Mouse (Mus musculus) left cerebral cortex, postnatal 36 days (tissue): ENCODE data around the gene Olfr780. TPM values are rescaled to one million over a fixed set of nuclear protein-coding genes. Genes with fewer than 3 reads are reported as not detected.
"Not testable (repeated sequence)": the region's sequence is repeated elsewhere in the genome, so short reads cannot be mapped to it uniquely, and the experiment has no call there.

Source experiments
- DNase-seq, 2 experiments: peaks; one replicate each; pipeline ENCODE4 v3.0.0; 2021 to 2022; ENCODE audit warnings: low spot score in 2 of 2, mixed read lengths in 1 of 2
- intact Hi-C: fragments of 180-260 bp; cut with DNase I; formaldehyde crosslinking; loops from one replicate; pipeline ENCODE4 v1.15.1; 2025
- total RNA-seq, 2 experiments: library from RNA; stranded (reverse); gene quantifications; 2 replicates each; pipeline ENCODE4 v1.2.3; 2021

The Olfr780 gene
- not detected for total RNA-seq

GRCm38 (mm10) chr10:129317817-129318216, at the start of gene Olfr780:
Olfr780 (plus strand) TSS chr10:129318117.
- no peak for DNase-seq

GRCm38 (mm10) chr10:129271081-129271535, 46.8 kb upstream of the Olfr780 start, which contains the start of gene Olfr777:
Olfr777 (minus strand) TSS chr10:129271485.
- DNase-seq: no peak
- intact Hi-C loops: no loop called here

More at GRCm38 (mm10) chr10:129317817-129318216, at the start of gene Olfr780:
- intact Hi-C loops: no loop called here

DNA sequence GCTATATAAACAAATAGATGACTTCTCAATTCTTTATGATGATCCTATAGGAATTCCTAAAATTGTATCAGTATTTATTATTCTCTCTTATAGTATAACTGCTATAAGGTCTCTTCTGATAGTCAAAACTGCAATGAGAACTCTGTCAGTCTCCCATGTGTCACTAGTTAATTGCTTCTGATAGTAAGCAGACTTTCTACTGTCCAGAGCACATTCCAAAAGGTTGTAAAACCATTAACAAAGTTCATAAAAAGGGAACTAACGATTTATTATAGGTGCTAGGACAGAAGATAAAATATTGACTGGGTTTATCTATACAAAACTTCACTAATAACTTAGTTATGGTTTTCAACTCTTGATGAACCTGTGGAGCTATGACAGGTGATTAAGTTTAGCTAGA, 4.9 kb upstream of the Olfr780 start:
- DNase-seq, intact Hi-C loops: not testable (repeated sequence)

DNA sequence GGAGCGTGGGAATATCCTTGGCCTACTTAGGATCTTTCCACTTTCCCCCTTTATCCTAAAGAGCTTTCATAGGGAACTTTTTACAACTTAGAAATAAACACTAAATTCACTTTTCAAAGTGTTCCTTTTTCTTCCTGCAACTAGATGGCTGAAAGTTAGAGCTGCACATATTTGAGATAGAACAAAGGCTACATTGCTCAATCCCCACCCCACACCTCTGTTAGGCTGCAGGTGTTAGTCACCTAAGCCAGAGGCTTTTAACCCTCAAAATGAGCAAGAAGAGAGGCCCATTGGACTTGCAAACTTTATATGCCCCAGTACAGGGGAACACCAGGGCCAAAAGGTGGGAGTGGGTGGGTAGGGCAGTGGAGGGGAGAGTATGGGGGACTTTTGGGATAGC, 4.4 kb upstream of the Olfr780 start:
- DNase-seq, intact Hi-C loops: not testable (repeated sequence)

DNA sequence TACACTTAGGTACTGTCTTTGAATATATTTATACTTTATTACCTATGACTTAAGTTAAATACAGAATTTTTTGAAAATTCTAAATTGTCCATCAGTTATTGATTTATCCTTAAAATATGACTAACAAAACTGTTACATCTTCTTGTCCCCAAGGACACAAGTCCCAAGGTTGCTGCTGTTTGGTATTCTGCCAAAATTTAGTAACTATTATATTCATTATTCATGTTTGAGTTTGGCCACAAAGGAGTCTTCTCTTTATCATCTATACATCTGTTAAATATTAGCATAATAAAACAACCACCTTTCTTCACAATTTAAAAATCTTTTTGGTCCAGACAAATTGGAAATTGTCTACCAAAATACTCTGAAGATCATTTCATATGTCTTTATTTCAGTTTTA, 10.6 kb downstream of the Olfr780 start, which contains the start of gene Olfr781:
Gene Olfr781, plus strand, starts transcription at position 301 of the 400 bp plus-strand sequence.
- intact Hi-C loops: no loop called here
- DNase-seq: no peak

DNA sequence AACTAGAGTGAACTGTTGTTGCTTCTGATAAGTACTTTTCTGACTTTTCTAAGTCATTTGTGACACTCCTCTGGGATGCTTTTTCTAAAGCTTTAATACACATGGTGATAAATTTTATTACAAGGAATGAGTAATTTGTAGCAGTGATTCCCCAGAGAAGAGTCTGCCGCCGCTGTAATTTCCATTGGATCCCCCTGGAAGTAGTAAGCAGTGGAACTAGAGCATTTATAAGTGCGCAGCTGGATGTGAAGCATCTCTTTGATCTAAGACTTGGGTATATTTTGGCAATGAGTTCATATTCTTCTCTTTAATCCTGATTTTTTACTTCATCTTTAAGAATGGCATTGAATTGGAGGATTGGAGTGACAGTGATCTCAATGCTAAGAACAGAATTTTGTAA, 30.6 kb downstream of the Olfr780 start, which contains the start of gene Olfr782:
Gene Olfr782, plus strand, starts transcription at position 301 of the 400 bp plus-strand sequence.
- no peak for DNase-seq
- intact Hi-C loops: no loop called here

DNA sequence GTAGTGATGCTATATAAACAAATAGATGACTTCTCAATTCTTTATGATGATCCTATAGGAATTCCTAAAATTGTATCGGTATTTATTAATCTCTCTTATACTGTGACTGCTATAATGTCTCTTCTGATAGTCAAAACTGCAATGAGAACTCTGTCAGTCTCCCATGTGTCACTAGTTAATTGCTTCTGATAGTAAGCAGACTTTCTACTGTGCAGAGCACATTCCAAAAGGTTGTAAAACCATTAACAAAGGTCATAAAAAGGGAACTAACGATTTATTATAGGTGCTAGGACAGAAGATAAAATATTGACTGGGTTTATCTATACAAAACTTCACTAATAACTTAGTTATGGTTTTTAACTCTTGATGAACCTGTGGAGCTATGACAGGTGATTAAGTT, 34.6 kb downstream of the Olfr780 start:
- intact Hi-C loops, DNase-seq: not testable (repeated sequence)

DNA sequence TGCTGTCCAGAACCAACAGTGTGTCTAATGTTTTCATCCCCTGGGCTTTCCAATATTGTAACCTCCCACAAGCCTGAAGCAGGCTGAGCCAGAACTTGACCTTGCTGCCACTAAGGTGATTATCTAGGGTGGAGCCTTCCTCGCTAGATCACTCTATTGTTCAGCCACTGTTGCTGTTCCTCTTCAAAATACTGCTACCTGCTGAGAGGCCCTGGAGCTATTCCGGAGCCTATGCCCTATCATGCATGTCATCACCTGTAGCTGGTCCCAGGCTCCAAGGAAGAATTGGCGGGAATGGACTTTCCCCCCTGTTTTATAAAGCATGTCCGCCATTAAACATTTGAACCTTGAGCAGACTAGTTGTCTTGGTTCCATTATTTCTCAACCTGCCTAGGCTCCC, 38.6 kb downstream of the Olfr780 start:
- intact Hi-C loops, DNase-seq: not testable (repeated sequence)

DNA sequence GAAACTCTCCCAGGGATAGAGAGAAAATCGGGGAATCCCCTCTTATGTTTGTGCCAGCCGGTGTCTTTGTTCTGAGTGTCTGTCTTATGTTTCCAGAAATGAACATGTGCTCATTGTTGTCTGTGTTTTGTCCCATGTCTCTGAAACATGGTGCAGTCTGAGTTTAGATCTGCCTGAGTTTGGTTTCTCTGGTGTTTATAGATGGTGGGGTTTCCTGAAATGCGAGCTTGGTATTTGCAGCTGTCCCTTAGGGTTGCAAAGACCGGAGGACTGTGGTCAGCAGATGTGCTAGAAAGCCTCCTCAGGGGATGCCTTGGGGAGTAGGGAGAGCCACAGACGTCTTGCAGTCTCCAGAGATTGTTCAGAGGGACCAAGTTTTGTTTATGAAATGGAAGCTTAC, 39.4 kb downstream of the Olfr780 start:
- intact Hi-C loops: no loop called here
- DNase-seq: no peak

Other genes with a start within 250 kb of the Olfr780 start
- gene Olfr766-ps1, start 249.1 kb upstream of the Olfr780 start, total RNA-seq: not detected
- gene Olfr767, start 235.2 kb upstream of the Olfr780 start, total RNA-seq: not detected
- not detected for gene Olfr768, start 218.7 kb upstream of the Olfr780 start, total RNA-seq
- not detected for gene Olfr769, start 200.3 kb upstream of the Olfr780 start, total RNA-seq
- gene Olfr770, start 179.1 kb upstream of the Olfr780 start, total RNA-seq: not detected
- gene Olfr771, start 153.4 kb upstream of the Olfr780 start, total RNA-seq: not detected
- not detected for gene Olfr772, start 140.2 kb upstream of the Olfr780 start, total RNA-seq
- gene Olfr773, start 130.7 kb upstream of the Olfr780 start, total RNA-seq: not detected
- not detected for gene Olfr774, start 81.9 kb upstream of the Olfr780 start, total RNA-seq
- gene Olfr775, start 69.7 kb upstream of the Olfr780 start, total RNA-seq: not detected
- gene Olfr776, start 59.0 kb upstream of the Olfr780 start, total RNA-seq: not detected
- gene Olfr777, start 46.6 kb upstream of the Olfr780 start, total RNA-seq: not detected
- gene Olfr781, start 10.7 kb downstream of the Olfr780 start, total RNA-seq: not detected
- not detected for gene Olfr782, start 30.7 kb downstream of the Olfr780 start, total RNA-seq
- under 1 TPM; 0.12 to 0.20 TPM for gene Olfr784, start 66.0 kb downstream of the Olfr780 start, total RNA-seq
- gene Olfr785, start 87.3 kb downstream of the Olfr780 start, total RNA-seq: not detected
- gene Olfr786, start 109.2 kb downstream of the Olfr780 start, total RNA-seq: not detected
- not detected for gene Olfr787, start 143.7 kb downstream of the Olfr780 start, total RNA-seq
- gene Olfr788, start 152.9 kb downstream of the Olfr780 start, total RNA-seq: not detected
- gene Olfr789, start 166.6 kb downstream of the Olfr780 start, total RNA-seq: not detected
- not detected for gene Olfr790, start 180.4 kb downstream of the Olfr780 start, total RNA-seq
- not detected for gene Olfr791, start 203.7 kb downstream of the Olfr780 start, total RNA-seq
- not detected for gene Olfr792, start 221.0 kb downstream of the Olfr780 start, total RNA-seq
- not detected for gene Olfr794, start 249.5 kb downstream of the Olfr780 start, total RNA-seq